Mouse (Mus musculus) lung, postnatal 0 days (tissue): ENCODE measurements at regions not wholly inside any gene's neighbourhood (a gene's known extent, or its start where the extent isn't known, plus 50 kb on each side); places are given as distances from the start of the nearest gene placed in this dataset.

Experiments used
- CTCF ChIP-seq: IDR thresholded peaks from 2 replicates; pipeline ENCODE4 v1.5.1; 2016; ENCODE audit warnings: antibody characterized with exemption, mild to moderate bottlenecking
- EP300 ChIP-seq: IDR thresholded peaks from 2 replicates; pipeline ENCODE4 v1.6.1; 2016; ENCODE audit warnings: antibody characterized with exemption, mild to moderate bottlenecking, control low read depth

DNA sequence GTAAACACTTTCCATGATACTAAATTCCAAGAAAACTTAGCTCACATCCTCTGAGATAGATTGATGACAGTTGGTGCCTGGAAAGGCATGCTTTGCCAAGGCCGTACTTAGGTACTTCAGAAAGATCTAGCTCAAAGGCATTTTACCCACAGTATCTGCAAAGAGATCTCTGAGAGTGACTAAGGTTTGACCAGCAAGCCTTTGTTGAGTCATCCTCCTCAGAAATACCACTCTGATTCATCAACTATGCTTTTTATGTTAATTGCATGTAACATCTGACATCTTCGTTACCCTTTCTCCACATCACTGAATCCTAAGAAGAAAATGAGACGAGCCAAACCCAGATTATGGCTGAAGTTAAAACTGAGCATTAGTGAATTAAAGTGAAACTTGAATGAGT, 225.9 kb downstream of the Ikzf2 start:
- TF ChIP-seq CTCF: no peak
- TF ChIP-seq EP300: no peak
